Comparison of ENCODE assay signal across 20 mouse cellular contexts in the genomic region with DNA sequence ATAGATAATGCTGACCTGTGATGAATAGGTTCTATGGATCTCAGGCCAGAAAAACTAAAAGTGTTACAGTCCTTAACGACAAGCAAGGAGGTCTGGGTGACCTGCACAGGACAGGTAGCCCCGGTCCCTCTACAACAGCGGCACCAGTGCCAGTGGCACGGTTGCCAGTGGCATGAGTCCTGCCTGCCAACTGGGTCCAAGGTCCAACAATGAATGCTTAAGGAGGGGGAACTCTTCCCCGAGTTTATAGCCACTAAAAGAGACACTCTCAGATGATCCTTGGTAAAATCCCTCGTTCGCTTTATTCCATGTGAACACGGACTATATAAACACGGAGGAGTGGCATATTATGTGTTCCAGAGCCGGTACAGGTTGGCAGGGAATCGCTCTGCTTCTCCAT.
"Had no signal": no experiment of that assay in that cellular context is flagged by ENCODE, and none has a peak within 500 bp of the region (broad histone marks: within the 10 kb centered on the region; RNA-seq: fewer than 3 reads in every experiment).

No protein-coding gene starts in this region.

- H3K4me1 ChIP-seq: forebrain, embryonic 15.5 days; heart, embryonic 10.5 days; heart, embryonic 12.5 days; hindbrain, embryonic 13.5 days; hindbrain, embryonic 15.5 days; limb, embryonic 13.5 days; limb, embryonic 15.5 days; liver, embryonic 12.5 days had no signal

- H3K9me3 ChIP-seq: forebrain, embryonic 15.5 days; heart, embryonic 10.5 days; heart, embryonic 12.5 days; hindbrain, embryonic 13.5 days; hindbrain, embryonic 15.5 days; limb, embryonic 13.5 days; limb, embryonic 15.5 days; liver, embryonic 12.5 days had no signal

- DNase-seq: forebrain, postnatal 0 days; gastrocnemius, postnatal 14 days; gastrocnemius, postnatal 36 days; heart, postnatal 10 days; heart, postnatal 36 days; lung, adult 18-20 months had no signal

- H3K36me3 ChIP-seq: forebrain, embryonic 15.5 days; heart, embryonic 10.5 days; heart, embryonic 12.5 days; hindbrain, embryonic 13.5 days; hindbrain, embryonic 15.5 days; limb, embryonic 13.5 days; limb, embryonic 15.5 days; liver, embryonic 12.5 days had no signal

- H3K9ac ChIP-seq: forebrain, embryonic 15.5 days; forebrain, postnatal 0 days; heart, embryonic 12.5 days; hindbrain, embryonic 13.5 days; hindbrain, embryonic 15.5 days; limb, embryonic 13.5 days; limb, embryonic 15.5 days; liver, embryonic 12.5 days; liver, embryonic 14.5 days had no signal

- H3K4me2 ChIP-seq: forebrain, embryonic 15.5 days; heart, embryonic 12.5 days; hindbrain, embryonic 13.5 days; hindbrain, embryonic 15.5 days; limb, embryonic 13.5 days; limb, embryonic 15.5 days; liver, embryonic 12.5 days had no signal

- ATAC-seq: forebrain, embryonic 15.5 days; forebrain, postnatal 0 days; hindbrain, postnatal 0 days; intestine, embryonic 16.5 days; liver, embryonic 12.5 days had no signal

- H3K27ac ChIP-seq: forebrain, embryonic 15.5 days; heart, embryonic 10.5 days; hindbrain, embryonic 13.5 days; hindbrain, embryonic 15.5 days; hindbrain, postnatal 0 days; kidney, postnatal 0 days; layer of hippocampus, adult 2 months; left cerebral cortex, adult 2 months; limb, embryonic 13.5 days; limb, embryonic 15.5 days; liver, embryonic 12.5 days; liver, embryonic 14.5 days had no signal

- H3K27me3 ChIP-seq: forebrain, embryonic 15.5 days; heart, embryonic 12.5 days; hindbrain, embryonic 13.5 days; hindbrain, embryonic 15.5 days; limb, embryonic 13.5 days; limb, embryonic 15.5 days; liver, embryonic 12.5 days had no signal

- H3K4me3 ChIP-seq: forebrain, embryonic 15.5 days; heart, embryonic 10.5 days; heart, embryonic 12.5 days; hindbrain, embryonic 13.5 days; hindbrain, embryonic 15.5 days; layer of hippocampus, adult 2 months; left cerebral cortex, adult 2 months; limb, embryonic 13.5 days; limb, embryonic 15.5 days; liver, embryonic 12.5 days had no signal
